Mouse (Mus musculus): ENCODE measurements around the gene Pigz. TPM values are rescaled to one million over a fixed set of nuclear protein-coding genes. Genes with fewer than 3 reads are reported as not detected.

Gene Pigz
- total and polyA plus RNA-seq, 3 experiments, result 0.16 TPM; not detected in 2

DNA sequence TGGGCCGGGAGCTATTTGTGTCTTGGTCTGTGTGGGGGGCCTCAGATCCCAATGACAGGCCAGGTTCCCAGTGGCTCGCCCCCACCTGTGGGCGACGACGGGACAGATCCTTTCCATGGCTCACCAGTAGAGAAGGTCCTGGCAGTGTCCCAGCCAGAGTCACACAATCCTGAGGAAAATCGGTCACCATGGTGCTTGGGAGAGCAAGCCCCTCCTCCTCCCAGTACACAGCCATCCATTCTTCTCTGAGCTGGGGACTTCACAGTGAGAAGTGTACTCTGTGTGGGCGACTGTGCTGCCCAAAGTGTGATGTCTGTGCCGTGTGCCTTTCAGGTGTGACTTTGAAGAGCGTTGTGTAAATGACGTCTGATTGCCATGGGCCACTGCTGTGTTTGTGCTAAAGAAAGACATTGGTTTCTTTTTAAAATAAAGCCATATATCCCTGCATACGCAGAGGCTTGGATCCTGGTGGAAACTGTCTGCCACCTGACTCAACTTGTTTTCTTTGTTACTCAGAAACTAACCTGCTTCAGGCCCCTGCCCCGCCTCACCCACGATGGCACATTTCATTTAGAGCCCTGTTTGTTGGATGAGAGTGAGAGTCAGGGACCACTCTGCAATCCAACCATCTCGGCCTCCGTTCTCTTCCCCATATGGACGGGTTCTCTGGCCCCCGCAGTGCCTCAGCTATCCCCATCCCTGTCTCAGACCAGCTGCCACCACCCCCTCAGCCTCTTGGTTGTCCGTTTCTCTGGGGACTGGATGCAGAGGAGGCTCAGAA is 34.9 kb upstream of the Pigz start:
- Histone ChIP-seq H3K4me3 (ENCODE audit: low read depth, low read length) (no peak overlapping the region), H3K27me3 (ENCODE audit: insufficient read depth, low read length) (peaks cover 29% of the 10 kb centered on the region), H3K9me3 (replicated peaks) (no peaks in the 10 kb centered on the region; the same call in 1 of the 2 replicates), H3K36me3 (replicated peaks) (no peaks in the 10 kb centered on the region), H3K4me1 (ENCODE audit: insufficient read depth, low read depth, low read length) (no peaks in the 10 kb centered on the region)
- TF ChIP-seq TAL1 (conservative IDR thresholded peaks at IDR 0.05; ENCODE audit: low read depth, low read length) (no peak), GATA1 (IDR thresholded peaks at IDR 0.05; ENCODE audit: borderline replicate concordance, low read length) (no peak), POLR2AphosphoS5 (IDR thresholded peaks at IDR 0.05; ENCODE audit: insufficient replicate concordance, low read depth, low read length) (no peak), GATA2 (IDR thresholded peaks at IDR 0.05; ENCODE audit: borderline replicate concordance, low read depth, low read length) (no peak), CTCF (IDR thresholded peaks at IDR 0.05; ENCODE audit: low read depth, low read length) (no peak)
- DNase-seq (ENCODE audit: low spot score) (no peak), ATAC-seq (ENCODE audit: extremely low read depth, insufficient number of reproducible peaks, low FRiP score, poor library complexity, severe bottlenecking) (no peak)

DNA sequence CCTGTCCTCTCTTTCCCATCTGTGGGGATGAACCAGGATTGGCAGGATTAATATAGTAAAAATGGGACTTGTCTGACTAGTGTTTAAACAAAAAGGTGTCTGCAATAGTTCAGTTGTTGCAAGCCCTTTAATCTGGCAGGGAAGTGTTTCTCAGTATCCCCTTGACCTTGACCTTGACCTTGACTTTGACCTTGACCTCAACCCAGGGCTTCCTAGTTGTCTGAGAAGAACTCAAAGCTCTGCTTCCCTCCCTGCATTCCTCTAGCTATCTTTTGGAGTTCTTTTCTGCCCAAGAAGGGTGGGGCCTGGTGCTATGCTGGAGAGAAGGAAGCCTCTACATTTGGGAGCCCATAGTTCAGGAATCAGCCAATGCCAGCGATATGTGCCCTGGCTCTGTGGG is 31.8 kb upstream of the Pigz start:
- no peak for TF ChIP-seq GATA1 (IDR thresholded peaks at IDR 0.05; ENCODE audit: borderline replicate concordance, low read length)
- no peak for ATAC-seq (ENCODE audit: extremely low read depth, insufficient number of reproducible peaks, low FRiP score, poor library complexity, severe bottlenecking)
- peaks cover 17% of the 10 kb centered on the region for H3K27me3 ChIP-seq (ENCODE audit: insufficient read depth, low read length)
- no peaks in the 10 kb centered on the region for H3K36me3 ChIP-seq (replicated peaks)
- no peak overlapping the region for H3K4me3 ChIP-seq (ENCODE audit: low read depth, low read length)
- H3K9me3 ChIP-seq (replicated peaks), result no peaks in the 10 kb centered on the region; the same call in 1 of the 2 replicates
- no peaks in the 10 kb centered on the region for H3K4me1 ChIP-seq (ENCODE audit: insufficient read depth, low read depth, low read length)
- no peak for DNase-seq (ENCODE audit: low spot score)

DNA sequence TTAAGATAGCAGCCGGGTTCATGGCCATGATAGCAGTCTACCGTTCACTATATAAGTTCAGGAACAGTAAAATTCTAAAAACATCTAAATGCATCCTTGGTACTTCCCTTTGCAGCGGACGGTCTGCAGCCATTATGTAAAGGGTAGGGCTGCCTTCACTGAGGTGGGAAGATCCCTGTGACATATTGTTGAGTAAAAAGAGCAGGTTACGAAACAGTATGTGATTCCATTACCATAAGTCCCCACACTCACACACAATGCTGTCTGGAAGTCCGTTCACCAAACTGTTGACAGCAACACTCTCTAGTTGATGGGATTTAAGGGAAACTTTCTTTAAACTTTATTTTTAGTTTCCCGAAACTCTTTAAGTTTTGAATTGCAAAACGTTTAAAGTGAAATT is 30.4 kb upstream of the Pigz start:
- Histone ChIP-seq H3K36me3 (replicated peaks) (no peaks in the 10 kb centered on the region), H3K27me3 (ENCODE audit: insufficient read depth, low read length) (peaks cover 12% of the 10 kb centered on the region), H3K4me1 (ENCODE audit: insufficient read depth, low read depth, low read length) (no peaks in the 10 kb centered on the region), H3K4me3 (ENCODE audit: low read depth, low read length) (no peak overlapping the region), H3K9me3 (replicated peaks) (no peaks in the 10 kb centered on the region; the same call in 1 of the 2 replicates)
- DNase-seq (ENCODE audit: low spot score), result no peak
- no peak for ATAC-seq (ENCODE audit: extremely low read depth, insufficient number of reproducible peaks, low FRiP score, poor library complexity, severe bottlenecking)
- TF ChIP-seq GATA2 (IDR thresholded peaks at IDR 0.05; ENCODE audit: borderline replicate concordance, low read depth, low read length) (no peak), CTCF (IDR thresholded peaks at IDR 0.05; ENCODE audit: low read depth, low read length) (no peak), TAL1 (conservative IDR thresholded peaks at IDR 0.05; ENCODE audit: low read depth, low read length) (no peak), GATA1 (IDR thresholded peaks at IDR 0.05; ENCODE audit: borderline replicate concordance, low read length) (no peak), POLR2AphosphoS5 (IDR thresholded peaks at IDR 0.05; ENCODE audit: insufficient replicate concordance, low read depth, low read length) (no peak)

DNA sequence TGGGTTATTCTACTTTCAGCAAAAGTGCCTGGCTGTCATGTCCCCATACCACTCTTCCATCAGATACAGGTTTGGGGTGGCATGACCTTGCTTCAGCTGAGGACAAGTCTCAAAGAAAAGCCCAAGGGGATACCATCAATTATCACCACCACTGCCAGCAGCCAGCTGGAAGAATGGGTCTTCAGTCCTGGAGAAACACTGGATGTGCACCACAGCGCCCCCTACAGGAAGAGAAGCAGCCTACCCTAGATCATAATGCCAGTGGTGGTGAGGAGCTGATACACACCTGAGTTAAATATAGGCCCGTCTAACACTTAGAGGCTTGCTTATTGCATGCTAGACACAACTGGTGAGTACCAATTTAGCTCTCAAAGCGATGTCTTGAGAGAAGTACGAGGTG is 28.3 kb upstream of the Pigz start:
- TF ChIP-seq CTCF (IDR thresholded peaks at IDR 0.05; ENCODE audit: low read depth, low read length) (peak; percentile 71), GATA2 (IDR thresholded peaks at IDR 0.05; ENCODE audit: borderline replicate concordance, low read depth, low read length) (no peak)
- DNase-seq (ENCODE audit: low spot score) (no peak), ATAC-seq (ENCODE audit: extremely low read depth, insufficient number of reproducible peaks, low FRiP score, poor library complexity, severe bottlenecking) (no peak)
- Histone ChIP-seq H3K36me3 (replicated peaks) (no peaks in the 10 kb centered on the region), H3K9me3 (replicated peaks) (no peaks in the 10 kb centered on the region), H3K4me1 (ENCODE audit: insufficient read depth, low read depth, low read length) (no peaks in the 10 kb centered on the region), H3K27me3 (ENCODE audit: insufficient read depth, low read length) (peaks cover 14% of the 10 kb centered on the region; the same call in 1 of the 2 replicates), H3K4me3 (ENCODE audit: low read depth, low read length) (no peak overlapping the region)

DNA sequence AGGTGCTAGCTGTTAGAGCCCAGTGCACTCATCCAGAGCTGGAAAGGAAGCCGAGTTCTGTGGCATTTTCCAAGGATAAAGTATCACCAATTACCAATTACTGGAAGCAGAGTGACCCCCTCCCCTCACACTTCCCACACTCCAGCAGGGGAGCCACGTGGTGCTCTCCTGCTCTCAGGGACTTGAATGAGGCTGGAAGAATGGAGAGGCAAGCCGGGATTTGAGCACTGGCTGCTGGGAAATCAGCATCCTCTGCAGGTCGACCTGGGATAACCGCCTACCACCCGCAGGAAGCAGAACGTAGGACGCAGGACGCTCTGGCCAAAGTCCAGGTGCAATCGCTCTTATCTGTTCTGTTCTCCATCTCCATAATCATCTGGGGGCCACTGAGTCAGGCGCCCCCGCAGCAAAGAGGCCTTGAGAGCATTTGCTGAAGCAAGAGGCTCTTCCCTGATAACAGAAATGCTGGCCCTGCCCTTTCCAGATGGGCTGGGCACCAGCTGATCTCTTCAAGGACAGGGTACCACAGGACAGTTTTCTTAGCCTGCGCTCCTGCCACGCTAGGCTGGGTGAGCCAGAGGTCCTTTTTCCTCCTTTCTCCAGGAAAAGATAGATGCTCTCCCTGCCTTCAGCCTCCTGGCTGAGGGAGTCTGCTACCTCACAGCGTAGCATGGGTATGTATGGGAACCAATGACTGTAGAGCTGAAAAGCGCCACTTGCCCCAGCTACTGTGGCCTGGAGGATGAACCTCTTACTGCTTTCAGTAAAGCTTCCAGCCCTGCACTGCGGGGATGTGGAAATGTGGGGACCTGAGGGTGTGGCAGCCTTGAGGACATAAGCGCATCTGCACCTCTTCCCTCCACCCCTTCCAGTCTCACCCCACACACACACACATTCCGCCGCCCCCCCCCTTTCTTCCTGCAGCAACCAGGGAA is 27.5 kb upstream of the Pigz start:
- H3K36me3 ChIP-seq (replicated peaks), result no peaks in the 10 kb centered on the region
- ATAC-seq (ENCODE audit: extremely low read depth, insufficient number of reproducible peaks, low FRiP score, poor library complexity, severe bottlenecking), result no peak

DNA sequence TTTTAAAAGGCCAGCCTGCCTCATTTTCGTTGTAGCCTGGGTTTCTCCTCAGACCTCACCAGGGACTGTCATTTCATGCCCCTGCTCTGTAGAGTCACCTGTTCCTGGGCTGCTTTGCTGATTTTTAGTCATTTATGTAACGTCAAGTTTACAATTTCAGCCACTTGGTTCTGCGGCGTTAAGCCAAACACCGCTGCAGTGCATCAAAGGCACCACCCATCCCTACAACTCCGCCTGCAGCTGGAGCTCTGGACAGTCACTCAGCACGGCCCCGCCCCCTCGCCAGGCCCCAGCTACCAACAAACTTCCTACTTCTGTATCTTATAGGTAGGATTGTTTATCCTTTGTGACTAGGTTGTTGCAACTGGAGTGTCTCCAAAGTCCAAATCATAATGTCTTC is 26.8 kb upstream of the Pigz start:
- no peaks in the 10 kb centered on the region for H3K36me3 ChIP-seq (replicated peaks)
- H3K27me3 ChIP-seq (ENCODE audit: insufficient read depth, low read length), result peaks cover 17% of the 10 kb centered on the region; the same call in 1 of the 2 replicates
- no peak for DNase-seq (ENCODE audit: low spot score)
- TF ChIP-seq GATA2 (IDR thresholded peaks at IDR 0.05; ENCODE audit: borderline replicate concordance, low read depth, low read length) (no peak), GATA1 (IDR thresholded peaks at IDR 0.05; ENCODE audit: borderline replicate concordance, low read length) (no peak), CTCF (IDR thresholded peaks at IDR 0.05; ENCODE audit: low read depth, low read length) (no peak)
- no peak for ATAC-seq (ENCODE audit: extremely low read depth, insufficient number of reproducible peaks, low FRiP score, poor library complexity, severe bottlenecking)
- H3K4me3 ChIP-seq (ENCODE audit: low read depth, low read length), result no peak overlapping the region
- H3K9me3 ChIP-seq (replicated peaks), result no peaks in the 10 kb centered on the region
- H3K4me1 ChIP-seq (ENCODE audit: insufficient read depth, low read depth, low read length), result no peaks in the 10 kb centered on the region

More for the DNA sequence above, 27.5 kb upstream of the Pigz start:
- Histone ChIP-seq H3K4me3 (ENCODE audit: low read depth, low read length) (no peak overlapping the region), H3K27me3 (ENCODE audit: insufficient read depth, low read length) (peaks cover 17% of the 10 kb centered on the region; the same call in 1 of the 2 replicates), H3K4me1 (ENCODE audit: insufficient read depth, low read depth, low read length) (no peaks in the 10 kb centered on the region), H3K9me3 (replicated peaks) (no peaks in the 10 kb centered on the region)
- TF ChIP-seq POLR2AphosphoS5 (IDR thresholded peaks at IDR 0.05; ENCODE audit: insufficient replicate concordance, low read depth, low read length) (no peak), CTCF (IDR thresholded peaks at IDR 0.05; ENCODE audit: low read depth, low read length) (no peak), GATA2 (IDR thresholded peaks at IDR 0.05; ENCODE audit: borderline replicate concordance, low read depth, low read length) (no peak), GATA1 (IDR thresholded peaks at IDR 0.05; ENCODE audit: borderline replicate concordance, low read length) (no peak), TAL1 (conservative IDR thresholded peaks at IDR 0.05; ENCODE audit: low read depth, low read length) (no peak)
- no peak for DNase-seq (ENCODE audit: low spot score)

Data from G1E (cell line).